Comparison of ENCODE assay signal across 17 mouse cellular contexts in the genomic region with DNA sequence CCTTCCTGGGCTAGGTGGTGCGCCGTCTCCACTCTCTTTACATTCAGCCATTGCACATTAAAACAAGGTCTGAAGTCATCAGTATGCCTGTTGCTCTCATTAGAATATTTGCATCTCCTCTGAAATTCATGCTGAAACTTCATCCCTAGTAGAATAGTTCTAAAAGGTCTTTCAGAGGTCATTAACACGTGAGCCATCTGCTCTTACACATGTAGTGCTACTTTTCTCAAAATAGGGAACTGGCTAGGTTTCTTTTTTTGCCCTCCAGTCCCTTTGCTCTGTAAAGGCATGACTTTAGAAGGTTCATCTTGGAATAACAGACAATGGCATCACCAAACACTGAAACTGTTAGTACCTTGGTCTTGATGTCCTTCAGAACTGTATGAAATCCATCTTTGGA.
"Had no signal": no experiment of that assay in that cellular context is flagged by ENCODE, and none has a peak within 500 bp of the region (broad histone marks: within the 10 kb centered on the region; RNA-seq: fewer than 3 reads in every experiment).

No protein-coding gene starts in this region.

- H3K27me3 ChIP-seq: liver, embryonic 15.5 days; lung, embryonic 15.5 days; megakaryocyte, embryonic 14.5 days; midbrain, embryonic 13.5 days; midbrain, embryonic 15.5 days; neural tube, embryonic 12.5 days; stomach, embryonic 15.5 days had no signal

- H3K9me3 ChIP-seq: liver, embryonic 15.5 days; lung, embryonic 15.5 days; megakaryocyte, embryonic 14.5 days; midbrain, embryonic 13.5 days; midbrain, embryonic 15.5 days; neural tube, embryonic 12.5 days; stomach, embryonic 15.5 days had no signal

- H3K4me3 ChIP-seq: liver, embryonic 15.5 days; lung, embryonic 15.5 days; megakaryocyte, embryonic 14.5 days; midbrain, embryonic 13.5 days; midbrain, embryonic 15.5 days; neural tube, embryonic 12.5 days; stomach, embryonic 15.5 days had no signal

- H3K4me2 ChIP-seq: liver, embryonic 15.5 days; lung, embryonic 15.5 days; midbrain, embryonic 13.5 days; midbrain, embryonic 15.5 days; neural tube, embryonic 12.5 days; stomach, embryonic 15.5 days had no signal

- ATAC-seq: liver, postnatal 0 days; lung, postnatal 0 days; midbrain, embryonic 13.5 days; midbrain, embryonic 15.5 days had no signal

- H3K4me1 ChIP-seq: lung, embryonic 15.5 days; midbrain, embryonic 13.5 days; midbrain, embryonic 15.5 days; neural tube, embryonic 12.5 days; stomach, embryonic 15.5 days had no signal

- H3K9ac ChIP-seq: liver, embryonic 15.5 days; liver, postnatal 0 days; lung, embryonic 15.5 days; midbrain, embryonic 13.5 days; midbrain, embryonic 15.5 days; neural tube, embryonic 12.5 days; stomach, embryonic 15.5 days had no signal

- H3K27ac ChIP-seq: liver, embryonic 15.5 days; lung, embryonic 15.5 days; midbrain, embryonic 13.5 days; midbrain, embryonic 15.5 days; neural tube, embryonic 12.5 days; stomach, embryonic 15.5 days; stomach, postnatal 0 days had no signal

- DNase-seq: liver, postnatal 0 days; lung, adult 2 months; lung, postnatal 14 days; lung, postnatal 36 days; right cerebral cortex, postnatal 14 days; thymus, adult 2 months; thymus, postnatal 25 days; thymus, postnatal 4 days had no signal

- H3K36me3 ChIP-seq: liver, embryonic 15.5 days; lung, embryonic 15.5 days; midbrain, embryonic 13.5 days; midbrain, embryonic 15.5 days; neural tube, embryonic 12.5 days; stomach, embryonic 15.5 days had no signal
